Mouse (Mus musculus) heart, postnatal 10 days (tissue): ENCODE results near the gene Ddr1. TPM values are rescaled to one million over a fixed set of nuclear protein-coding genes. Genes with fewer than 3 reads are reported as not detected.
"Not testable (repeated sequence)": the region's sequence is repeated elsewhere in the genome, so short reads cannot be mapped to it uniquely, and the experiment has no call there.

Experiments
- DNase-seq, 2 experiments: peaks; one replicate each; pipeline ENCODE4 v3.0.0; 2021
- intact Hi-C: fragments of 180-260 bp; cut with DNase I; formaldehyde crosslinking; loops from one replicate; pipeline ENCODE4 v1.15.1; 2025
- total RNA-seq, 2 experiments: library from RNA; stranded (reverse); gene quantifications; 2 replicates each; pipeline ENCODE4 v1.2.3; 2021

The Ddr1 gene
- total RNA-seq = 10 to 100 TPM; 56.8 to 66.6 TPM

DNA sequence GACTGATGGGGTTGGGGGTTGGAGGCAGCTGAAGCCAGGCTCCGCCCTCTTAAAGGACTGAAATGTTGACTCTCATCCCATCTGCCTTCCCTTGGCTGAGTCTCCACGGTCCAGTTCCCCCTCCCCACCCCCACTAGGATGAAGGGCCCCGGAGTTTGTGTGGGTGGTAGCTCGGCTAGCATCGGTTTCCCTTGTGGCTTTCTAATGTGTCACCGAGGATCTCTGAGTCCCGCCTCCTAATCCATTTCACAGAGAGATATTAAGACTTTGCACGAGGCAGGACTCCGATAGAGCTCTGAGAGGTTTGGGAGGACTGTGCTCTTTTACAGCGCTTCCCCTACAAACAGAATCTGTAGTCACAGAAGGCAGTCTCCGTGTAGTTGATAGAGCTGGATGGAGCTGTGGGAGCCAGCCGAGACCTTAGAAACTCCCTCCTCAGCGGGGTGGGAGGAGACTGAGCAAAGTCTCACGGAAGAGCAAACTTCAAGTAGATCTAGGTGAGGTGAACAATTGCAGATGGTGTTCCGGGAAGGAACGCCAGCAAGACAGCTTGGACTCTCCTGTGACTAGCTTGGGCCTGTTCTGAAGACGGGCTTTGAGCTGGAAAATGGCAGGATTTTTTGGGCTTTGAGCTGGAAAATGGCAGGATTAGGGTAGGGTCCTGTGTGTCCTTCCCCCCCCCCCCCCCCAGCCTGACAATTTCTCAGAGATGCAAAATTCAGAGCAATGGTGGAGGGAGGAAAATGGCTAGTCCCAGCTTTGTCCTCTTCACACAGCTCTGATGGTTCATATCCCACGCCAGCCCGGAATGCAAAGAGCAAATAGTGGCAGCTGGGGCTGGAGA is at the start of gene Ddr1:
Gene Ddr1, minus strand, starts transcription at position 1 of the 844 bp plus-strand sequence.
- DNase-seq = peak; percentile 62
- intact Hi-C loops = no loop called here

DNA sequence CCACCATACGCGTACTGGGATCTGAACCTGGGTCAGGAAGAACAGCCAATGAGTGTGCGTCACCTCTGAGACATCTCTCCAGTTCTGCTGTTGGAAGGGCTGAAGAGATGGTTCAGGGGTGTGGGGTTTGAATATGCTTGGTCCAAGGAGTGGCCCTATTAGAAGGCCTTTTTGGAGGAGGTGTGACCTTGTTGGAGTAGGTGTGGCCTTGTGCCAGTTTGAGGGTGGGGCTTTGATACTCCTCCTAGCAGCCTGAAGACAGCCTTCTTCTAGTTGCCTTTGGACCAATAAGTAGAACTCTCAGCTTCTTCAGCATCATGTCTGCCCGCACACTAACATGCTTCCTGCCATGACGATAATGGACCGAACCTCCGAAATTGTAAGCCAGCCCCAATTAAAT is 49.2 kb upstream of the Ddr1 start:
- DNase-seq = no peak
- intact Hi-C loops = no loop called here

DNA sequence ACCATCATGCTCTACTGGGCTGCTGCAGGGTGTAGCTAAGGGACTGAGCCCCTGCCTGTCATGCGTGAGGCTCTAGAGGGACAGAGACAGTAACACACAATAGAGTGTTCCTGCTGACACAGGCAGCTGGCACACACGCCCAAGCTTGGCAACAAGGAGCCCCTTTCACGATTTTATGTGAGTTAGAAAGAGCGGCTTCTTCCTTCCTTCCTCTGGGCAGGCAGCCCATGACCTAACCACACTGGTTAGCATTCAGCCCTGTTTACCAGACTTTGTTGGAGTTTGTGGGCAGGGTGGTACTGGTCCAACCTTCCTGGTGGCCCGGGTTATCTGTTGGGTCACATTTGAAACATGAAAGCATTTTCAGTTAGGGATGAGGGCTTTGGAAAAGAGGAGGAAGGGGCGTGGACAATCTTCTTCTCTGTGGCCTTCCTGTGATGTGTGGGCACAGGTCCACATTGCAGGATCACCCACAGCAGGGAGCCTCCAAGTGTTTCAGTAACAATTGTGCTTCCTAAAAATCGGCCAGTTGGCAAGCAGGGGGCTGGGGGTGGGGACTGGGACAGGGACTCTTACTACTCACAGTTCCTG is 47.9 kb upstream of the Ddr1 start:
- intact Hi-C loops = no loop called here
- peak; percentile 29 to 32 for DNase-seq

DNA sequence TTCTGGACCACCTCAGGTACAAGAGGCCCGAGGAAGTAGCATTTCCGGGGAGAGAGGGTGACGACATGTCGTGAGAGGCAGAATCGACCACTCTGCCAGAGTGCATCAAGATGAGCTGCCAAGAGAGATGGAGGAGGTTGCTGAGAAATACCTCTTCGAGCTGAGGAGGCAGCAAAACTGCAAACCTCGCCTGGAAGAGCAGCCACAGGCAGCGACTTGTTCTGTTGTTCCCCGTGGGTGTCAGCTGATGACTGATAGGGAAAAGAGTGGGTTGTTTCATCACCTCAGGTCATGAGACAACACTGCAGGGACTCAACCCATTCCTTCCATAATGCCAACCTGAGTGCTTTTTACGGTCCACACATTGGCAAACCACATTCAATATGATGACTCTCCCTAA is 45.3 kb upstream of the Ddr1 start:
- intact Hi-C loops = no loop called here
- no peak for DNase-seq

GRCm38 (mm10) chr17:35744361-35744760 is 39.9 kb upstream of the Ddr1 start:
- intact Hi-C loops = no loop called here
- no peak for DNase-seq

DNA sequence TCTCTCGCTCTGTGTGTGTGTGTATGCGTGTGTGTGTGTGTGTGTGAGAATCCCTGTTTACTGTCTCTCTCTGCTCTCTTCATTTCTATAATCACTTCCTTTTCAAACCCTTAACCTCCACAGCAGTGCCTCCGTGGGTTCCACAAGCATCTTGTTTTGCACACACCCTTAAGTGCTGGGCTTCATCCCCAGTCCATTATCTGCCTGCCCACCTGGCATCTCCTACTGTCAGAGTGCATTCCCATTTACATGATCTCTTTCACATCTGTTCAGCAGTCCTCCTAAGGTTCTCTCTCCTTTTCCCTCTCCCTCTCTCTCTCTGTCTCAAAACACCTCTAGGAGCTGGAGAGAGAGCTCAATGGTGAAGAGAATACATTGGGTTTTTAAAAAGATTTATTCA is 38.5 kb upstream of the Ddr1 start:
- no peak for DNase-seq
- intact Hi-C loops = no loop called here

DNA sequence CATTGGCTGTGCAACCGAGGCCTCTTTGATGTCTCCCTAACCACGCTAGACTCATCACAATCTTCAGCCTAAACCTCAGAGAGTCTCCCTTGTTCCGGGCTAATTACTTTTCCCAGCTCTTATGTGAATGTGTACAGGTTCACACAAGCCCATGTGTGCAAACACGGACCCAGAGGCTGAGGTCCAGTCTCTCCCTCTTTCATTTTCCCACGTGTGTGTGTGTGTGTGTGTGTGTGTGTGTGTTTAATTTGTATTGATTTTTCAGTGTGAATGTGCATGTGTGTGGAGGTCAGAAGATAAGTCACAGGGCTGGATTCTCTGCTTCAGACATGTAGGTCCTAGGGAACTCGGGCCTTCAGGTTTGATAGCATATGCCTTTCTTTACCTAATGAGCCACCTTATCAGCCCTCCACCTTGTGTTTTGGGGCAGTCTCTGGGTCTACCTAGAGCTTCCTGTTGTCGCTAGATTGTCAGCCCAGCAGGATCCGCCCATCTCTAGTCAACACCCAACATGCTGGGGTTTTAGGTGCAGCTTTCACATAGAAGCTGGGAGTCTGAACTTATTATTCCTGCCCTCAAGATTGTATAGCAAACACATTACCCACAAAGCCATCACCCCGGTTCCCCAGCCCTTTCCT is 37.3 kb upstream of the Ddr1 start:
- DNase-seq = no peak
- intact Hi-C loops = no loop called here

- no peak for DNase-seq
- intact Hi-C loops = no loop called here
Measured at GRCm38 (mm10) chr17:35740276-35740880, 36.0 kb upstream of the Ddr1 start.

DNA sequence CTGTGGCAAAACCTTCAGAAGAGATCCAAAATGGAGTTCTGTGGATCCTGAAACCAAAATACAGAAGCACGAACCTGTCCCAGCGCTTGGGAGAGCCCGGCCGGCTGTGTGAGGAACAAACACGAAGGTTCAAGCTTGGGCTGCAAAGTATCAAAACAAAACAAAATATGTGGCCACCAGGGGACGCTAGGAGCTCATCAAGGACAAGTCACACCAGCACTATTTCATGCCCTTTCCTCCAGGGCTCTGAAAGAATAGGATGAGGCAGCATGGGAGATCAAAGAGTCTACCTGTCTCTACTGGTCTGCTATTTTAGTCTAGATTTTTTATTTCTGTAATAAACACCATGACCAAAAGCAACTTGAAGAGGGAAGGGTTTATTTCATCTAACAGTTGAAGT is 35.3 kb upstream of the Ddr1 start:
- intact Hi-C loops = loop anchor here (2.0 to 5.0 kb wide), 4 partner anchors 89 to 168 kb away; no protein-coding TSS in a partner anchor
- DNase-seq = peak; percentile 92 to 97

- peak; percentile 90 to 91 for DNase-seq
- intact Hi-C loops = loop anchor here (2.0 to 5.0 kb wide), 4 partner anchors 91 to 170 kb away; no protein-coding TSS in a partner anchor
Measured at GRCm38 (mm10) chr17:35737743-35738142, 33.3 kb upstream of the Ddr1 start.

- intact Hi-C loops = loop anchor here (5.0 kb wide), 2 partner anchors 144 to 171 kb away; no protein-coding TSS in a partner anchor
- peak; percentile 78 to 88 for DNase-seq
Measured at GRCm38 (mm10) chr17:35736280-35736960, 32.0 kb upstream of the Ddr1 start.

DNA sequence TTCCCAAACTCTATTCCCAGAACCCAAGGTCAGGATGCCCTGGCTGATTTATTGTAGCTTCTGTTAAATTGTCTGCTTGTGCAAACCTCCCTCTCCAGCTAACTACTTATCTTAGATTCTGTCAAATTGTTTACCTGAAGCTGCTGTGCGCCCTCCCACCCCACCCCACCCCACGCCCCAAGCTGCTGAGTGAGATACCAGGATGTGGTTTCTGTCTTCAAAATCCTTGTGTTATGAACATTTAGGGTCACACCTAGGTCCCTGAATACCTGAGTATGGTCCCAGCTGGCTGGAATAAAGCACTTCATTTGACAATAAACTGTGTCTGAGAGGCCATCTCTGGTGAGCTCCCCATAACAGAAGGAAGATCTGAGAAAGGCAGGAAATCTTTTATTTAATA is 30.1 kb upstream of the Ddr1 start:
- intact Hi-C loops = no loop called here
- no peak for DNase-seq

GRCm38 (mm10) chr17:35733398-35733797 is 29.0 kb upstream of the Ddr1 start:
- intact Hi-C loops = no loop called here
- DNase-seq = no peak

- no peak for DNase-seq
- intact Hi-C loops = no loop called here
Measured at GRCm38 (mm10) chr17:35731431-35732145, 27.2 kb upstream of the Ddr1 start.

GRCm38 (mm10) chr17:35730112-35730511 is 25.7 kb upstream of the Ddr1 start:
- DNase-seq, intact Hi-C loops: not testable (repeated sequence)

- DNase-seq = no peak
- intact Hi-C loops = no loop called here
Measured at GRCm38 (mm10) chr17:35728821-35729220, 24.4 kb upstream of the Ddr1 start.

DNA sequence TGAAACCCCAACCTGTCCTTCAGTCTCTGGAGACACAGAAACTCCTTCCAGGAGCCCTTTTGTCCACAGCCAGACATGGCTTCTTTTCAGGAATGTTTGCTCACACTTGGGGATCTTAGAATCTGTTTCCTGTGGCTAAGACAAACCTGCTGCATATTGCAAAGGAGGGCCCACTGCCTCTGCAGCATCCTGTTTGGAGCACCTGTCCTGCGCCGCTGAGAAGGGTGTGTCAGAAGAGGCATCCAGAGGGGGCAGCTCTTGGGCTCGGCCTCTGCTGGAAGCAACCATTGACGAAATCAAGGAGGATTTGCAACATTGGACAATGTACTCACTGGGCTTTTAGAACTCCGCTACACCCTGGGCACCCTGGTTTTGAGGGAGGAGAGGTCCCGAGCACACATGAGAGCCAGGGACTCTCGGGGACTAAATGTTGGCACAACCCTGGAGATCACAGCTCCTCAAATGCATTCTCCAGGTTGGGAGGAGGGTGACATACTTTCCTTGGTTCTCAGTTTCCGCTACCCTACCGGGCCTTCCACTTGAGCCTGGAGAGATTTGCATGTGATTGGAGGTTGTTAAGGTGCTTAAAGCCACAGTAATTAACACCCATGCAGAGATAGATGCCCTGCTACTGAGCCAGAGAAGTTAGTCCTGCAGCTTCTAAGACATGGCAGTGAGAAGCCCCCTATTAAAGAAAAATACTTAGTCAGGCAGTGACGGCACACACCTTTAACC is 23.2 kb upstream of the Ddr1 start:
- intact Hi-C loops = no loop called here

DNA sequence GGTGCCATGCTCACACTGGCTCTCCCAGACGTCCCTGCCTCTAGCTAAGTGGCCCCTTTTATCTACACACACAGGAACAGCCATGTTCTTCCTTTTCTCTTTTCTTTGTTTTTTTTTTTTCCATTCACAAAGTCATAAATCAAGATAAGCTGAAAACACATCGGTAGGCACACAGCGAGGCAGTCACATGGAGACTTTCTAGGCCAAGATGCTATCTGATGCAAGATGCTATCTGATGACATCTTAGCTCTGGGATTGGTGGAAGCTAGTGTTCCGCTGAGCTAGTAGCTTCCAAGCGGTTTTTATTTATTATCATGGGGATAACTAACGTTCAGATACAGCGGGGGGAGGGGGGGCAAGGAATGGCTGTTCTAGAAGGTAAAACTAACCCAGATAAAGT is 22.6 kb upstream of the Ddr1 start:
- no peak for DNase-seq
- intact Hi-C loops = no loop called here

More for the DNA sequence above, 23.2 kb upstream of the Ddr1 start:
- DNase-seq = no peak
